Mouse (Mus musculus): Measurements from ENCODE around the gene Rab3gap2.
A peak's percentile ranks its signal among the peaks of the same experiment; 100 is the strongest.

GRCm38 (mm10) chr1:185187135-185187785 is 16.7 kb upstream of the Rab3gap2 start:
- TF ChIP-seq CTCF (conservative IDR thresholded peaks at IDR 0.05; ENCODE audit: insufficient read depth, insufficient read length, low read depth, low read length): 0 out of 2 replicates have a peak, but pooled peaks have one; percentile 16
- no peak for TF ChIP-seq POLR2A (IDR thresholded peaks at IDR 0.05; ENCODE audit: low read depth, low read length)
